Mouse (Mus musculus) embryonic facial prominence, embryonic 15.5 days (tissue): ENCODE data around the gene Irx6. TPM values are rescaled to one million over a fixed set of nuclear protein-coding genes. Genes with fewer than 3 reads are reported as not detected.

Experiments used
- ATAC-seq: fragments of 200-750 bp; cut with Nextera tagmentation; 2 replicates; pipeline ENCODE4 v1.8.0; 2017; ENCODE audit warnings: low read depth, moderate TSS enrichment; ENCODE audit not compliant: insufficient number of reproducible peaks, low FRiP score, low TSS enrichment
- H3K27ac ChIP-seq: fragments of 300-500 bp; sonication (generic); replicated peaks from 2 replicates; pipeline ENCODE4 v1.5.1; 2015; ENCODE audit warnings: mild to moderate bottlenecking, inconsistent platforms
- H3K27me3 ChIP-seq: fragments of 300-500 bp; sonication (generic); 2 replicates; pipeline ENCODE4 v1.6.1; 2015; ENCODE audit warnings: inconsistent platforms
- H3K36me3 ChIP-seq: fragments of 300-500 bp; sonication (generic); 2 replicates; pipeline ENCODE4 v1.6.1; 2015; ENCODE audit warnings: mild to moderate bottlenecking, inconsistent platforms
- H3K4me1 ChIP-seq: fragments of 300-500 bp; sonication (generic); 2 replicates; pipeline ENCODE4 v1.6.1; 2015; ENCODE audit warnings: inconsistent platforms
- H3K4me2 ChIP-seq: fragments of 300-500 bp; sonication (generic); replicated peaks from 2 replicates; pipeline ENCODE4 v1.6.1; 2015; ENCODE audit warnings: mild to moderate bottlenecking, inconsistent platforms
- H3K4me3 ChIP-seq: fragments of 300-500 bp; sonication (generic); replicated peaks from 2 replicates; pipeline ENCODE4 v1.5.1; 2015; ENCODE audit warnings: mild to moderate bottlenecking, inconsistent platforms
- H3K9ac ChIP-seq: fragments of 300-500 bp; sonication (generic); 2 replicates; pipeline ENCODE4 v1.6.1; 2015; ENCODE audit warnings: inconsistent platforms
- H3K9me3 ChIP-seq: fragments of 300-500 bp; sonication (generic); replicated peaks from 2 replicates; pipeline ENCODE4 v1.6.1; 2016; ENCODE audit warnings: inconsistent platforms
- WGBS: fragments of 180-500 bp; shearing (Covaris S2); methylation state at CpG from one replicate; pipeline ENCODE4 v1.1.7; 2015; 5-methylcytosine and 5-hydroxymethylcytosine counted together
- polyA plus RNA-seq: library from polyadenylated mRNA; unstranded; fragments of >200 nt; fragmentation: Nextera tagmentation; extraction: Ambion mirVana; gene quantifications from 2 replicates; pipeline ENCODE4 v1.2.1, GENCODE M21; 2015

Gene Irx6
- polyA plus RNA-seq, 1 experiment from 2014 or later, result 0.48 TPM

GRCm38 (mm10) chr8:92721936-92722321, 47.8 kb downstream of the Irx6 start:
- ATAC-seq, result peak; percentile 60
- WGBS, result 26% methylated on average over 8 of the region's 8 CpGs
- Histone ChIP-seq H3K4me2 (peak overlapping the region; percentile 31; the same call in 1 of the 2 replicates), H3K27me3 (peaks cover 2% of the 10 kb centered on the region; the same call in 1 of the 2 replicates), H3K27ac (no peak overlapping the region), H3K4me3 (no peak overlapping the region), H3K36me3 (no peaks in the 10 kb centered on the region), H3K9ac (no peak overlapping the region), H3K9me3 (no peaks in the 10 kb centered on the region), H3K4me1 (peaks cover 17% of the 10 kb centered on the region)

- Histone ChIP-seq H3K36me3 (no peaks in the 10 kb centered on the region), H3K4me1 (peaks cover 11% of the 10 kb centered on the region), H3K4me2 (no peak overlapping the region), H3K27ac (no peak overlapping the region), H3K9me3 (no peaks in the 10 kb centered on the region), H3K9ac (no peak overlapping the region), H3K27me3 (peaks cover 2% of the 10 kb centered on the region; the same call in 1 of the 2 replicates), H3K4me3 (no peak overlapping the region)
- no peak for ATAC-seq
- 51% methylated on average over 6 of the region's 6 CpGs for WGBS
These were observed 49.2 kb downstream of the Irx6 start for GRCm38 (mm10) chr8:92723320-92723719.

GRCm38 (mm10) chr8:92723947-92724346, 49.9 kb downstream of the Irx6 start:
- no peak overlapping the region for H3K4me3 ChIP-seq
- H3K4me1 ChIP-seq, result peaks cover 11% of the 10 kb centered on the region
- peaks cover 2% of the 10 kb centered on the region; the same call in 1 of the 2 replicates for H3K27me3 ChIP-seq
- H3K9me3 ChIP-seq, result no peaks in the 10 kb centered on the region
- no peak overlapping the region for H3K4me2 ChIP-seq
- ATAC-seq, result no peak
- WGBS, result 50% methylated on average over 7 of the region's 7 CpGs
- H3K9ac ChIP-seq, result no peak overlapping the region
- H3K27ac ChIP-seq, result no peak overlapping the region
- no peaks in the 10 kb centered on the region for H3K36me3 ChIP-seq

- no peak for ATAC-seq
- no peak overlapping the region for H3K9ac ChIP-seq
- 77% methylated on average over 8 of the region's 8 CpGs for WGBS
These were observed 50.3 kb downstream of the Irx6 start for GRCm38 (mm10) chr8:92724359-92724758.

More at GRCm38 (mm10) chr8:92724359-92724758, 50.3 kb downstream of the Irx6 start:
- H3K27me3 ChIP-seq, result peaks cover 2% of the 10 kb centered on the region; the same call in 1 of the 2 replicates
- H3K4me2 ChIP-seq, result no peak overlapping the region
- no peaks in the 10 kb centered on the region for H3K9me3 ChIP-seq
- no peak overlapping the region for H3K27ac ChIP-seq
- H3K4me3 ChIP-seq, result no peak overlapping the region
- no peaks in the 10 kb centered on the region for H3K36me3 ChIP-seq
- H3K4me1 ChIP-seq, result peaks cover 11% of the 10 kb centered on the region

Other genes with a start within 250 kb of the Irx6 start
- 350 and 362 TPM in 2 replicates for gene Mmp2, start 153.0 kb downstream of the Irx6 start, polyA plus RNA-seq
- 17.8 and 19.5 TPM in 2 replicates for gene Lpcat2, start 181.1 kb downstream of the Irx6 start, polyA plus RNA-seq
- gene Capns2, start 227.1 kb downstream of the Irx6 start, polyA plus RNA-seq, result 65.7 and 66.2 TPM in 2 replicates